Comparison of ENCODE assay signal across 8 mouse cellular contexts in genomic region chr2:69722273-69722649, GRCm38 (mm10). TPM values are rescaled to one million over a fixed set of nuclear protein-coding genes. Genes with fewer than 3 reads are reported as not detected.
DNase-seq lines count a peak whose midpoint lies in the region; ATAC-seq and TF ChIP-seq lines count a peak whose summit lies in the region.

Ppig (plus strand) TSS chr2:69722545.

- peak within 1 kb of the TSS; percentile 91 for H3K9ac ChIP-seq in forebrain, embryonic 13.5 days
- H3K9ac ChIP-seq in hindbrain, embryonic 12.5 days, result peak within 1 kb of the TSS; percentile 90
- peak within 1 kb of the TSS; percentile 92 for H3K9ac ChIP-seq in liver, embryonic 15.5 days

- DNase-seq in heart, adult 18-20 months, result no peak
- no peak for DNase-seq in heart, adult 9 months (ENCODE audit: low spot score in 2 of 2)
- no peak for DNase-seq in G1E (ENCODE audit: low spot score)
- no peak for DNase-seq in right cerebral cortex, adult 18-20 months
- no peak for DNase-seq in right cerebral cortex, postnatal 25 days

- peak within 1 kb of the TSS; percentile 80 for H3K27ac ChIP-seq in forebrain, embryonic 13.5 days
- peak within 1 kb of the TSS; percentile 90 for H3K27ac ChIP-seq in hindbrain, embryonic 12.5 days
- H3K27ac ChIP-seq in liver, embryonic 15.5 days (replicated peaks), result peak within 1 kb of the TSS; percentile 90

- H3K27me3 ChIP-seq in G1E (ENCODE audit: insufficient read depth, low read length), result peaks cover 13% of the 10 kb centered on the region
- H3K27me3 ChIP-seq in forebrain, embryonic 13.5 days, result peaks cover 11% of the 10 kb centered on the region
- H3K27me3 ChIP-seq in hindbrain, embryonic 12.5 days, result peaks cover 19% of the 10 kb centered on the region
- H3K27me3 ChIP-seq in liver, embryonic 15.5 days, result peaks cover 15% of the 10 kb centered on the region; the same call in 1 of the 2 replicates

- no peak for TF ChIP-seq CTCF in G1E (IDR thresholded peaks at IDR 0.05; ENCODE audit: low read depth, low read length)

- H3K36me3 ChIP-seq in G1E (replicated peaks), result peaks cover 11% of the 10 kb centered on the region
- H3K36me3 ChIP-seq in forebrain, embryonic 13.5 days (ENCODE audit: poor library complexity, severe bottlenecking), result no peaks in the 10 kb centered on the region
- no peaks in the 10 kb centered on the region for H3K36me3 ChIP-seq in hindbrain, embryonic 12.5 days
- H3K36me3 ChIP-seq in liver, embryonic 15.5 days (replicated peaks), result no peaks in the 10 kb centered on the region

- ATAC-seq in G1E (ENCODE audit: extremely low read depth, insufficient number of reproducible peaks, low FRiP score, poor library complexity, severe bottlenecking), result no peak
- ATAC-seq in forebrain, embryonic 13.5 days, result no peak; the same call in 1 of the 2 replicates
- peak; percentile 50 for ATAC-seq in hindbrain, embryonic 12.5 days (ENCODE audit: low FRiP score)
- ATAC-seq in liver, embryonic 15.5 days (ENCODE audit: insufficient read depth), result no peak

- 5% methylated on average over 12 of the region's 12 CpGs for WGBS in forebrain, embryonic 13.5 days
- WGBS in hindbrain, embryonic 12.5 days, result 6% methylated on average over 12 of the region's 12 CpGs
- WGBS in liver, embryonic 15.5 days (ENCODE audit: insufficient replicate concordance), result 5% methylated on average over 12 of the region's 12 CpGs

- H3K4me3 ChIP-seq in G1E (ENCODE audit: low read depth, low read length), result peak within 1 kb of the TSS; percentile 89
- H3K4me3 ChIP-seq in forebrain, embryonic 13.5 days, result peak within 1 kb of the TSS; percentile 97
- H3K4me3 ChIP-seq in hindbrain, embryonic 12.5 days, result peak within 1 kb of the TSS; percentile 97
- peak within 1 kb of the TSS; percentile 88 for H3K4me3 ChIP-seq in liver, embryonic 15.5 days (replicated peaks)

- H3K9me3 ChIP-seq in G1E (replicated peaks), result no peaks in the 10 kb centered on the region
- no peaks in the 10 kb centered on the region for H3K9me3 ChIP-seq in forebrain, embryonic 13.5 days (replicated peaks)
- H3K9me3 ChIP-seq in hindbrain, embryonic 12.5 days (replicated peaks), result no peaks in the 10 kb centered on the region
- no peaks in the 10 kb centered on the region for H3K9me3 ChIP-seq in liver, embryonic 15.5 days (replicated peaks)

- peak within 1 kb of the TSS; percentile 74 for H3K4me2 ChIP-seq in forebrain, embryonic 13.5 days
- peak within 1 kb of the TSS; percentile 80 for H3K4me2 ChIP-seq in hindbrain, embryonic 12.5 days (replicated peaks)
- H3K4me2 ChIP-seq in liver, embryonic 15.5 days, result peak within 1 kb of the TSS; percentile 71

- H3K4me1 ChIP-seq in G1E (ENCODE audit: insufficient read depth, low read depth, low read length), result peaks cover 18% of the 10 kb centered on the region
- H3K4me1 ChIP-seq in forebrain, embryonic 13.5 days, result peaks cover 22% of the 10 kb centered on the region
- peaks cover 7% of the 10 kb centered on the region; the same call in 1 of the 2 replicates for H3K4me1 ChIP-seq in hindbrain, embryonic 12.5 days
- peaks cover 20% of the 10 kb centered on the region for H3K4me1 ChIP-seq in liver, embryonic 15.5 days (replicated peaks)

RNA-seq across cellular contexts. Expression of gene Ppig, which starts in this region (rescaled TPM):
- total RNA-seq in heart, adult 18-20 months (2021), result 10 to 100 TPM; 33.8 to 40.1 TPM
- 181 and 197 TPM in 2 replicates for total RNA-seq in G1E (2014; fragmentation: Nextera tagmentation)
- total RNA-seq in G1E (2017), result 38.9 and 55.4 TPM in 2 replicates
- 15.3 and 23.3 TPM in 2 replicates for polyA plus RNA-seq in G1E (2012)
- polyA plus RNA-seq in forebrain, embryonic 13.5 days (2015; fragmentation: Nextera tagmentation; extraction: Ambion mirVana), result 139 and 147 TPM in 2 replicates
- 140 and 174 TPM in 2 replicates for polyA plus RNA-seq in hindbrain, embryonic 12.5 days (2016; fragmentation: Nextera tagmentation; extraction: Ambion mirVana)
- polyA plus RNA-seq in liver, embryonic 15.5 days (2015; fragmentation: Nextera tagmentation; extraction: Ambion mirVana), result 48.2 and 51.8 TPM in 2 replicates
